Mouse (Mus musculus) cerebellum, adult (tissue): ENCODE results near the gene Gm12887.

Source experiments
- ATAC-seq: cut with Nextera tagmentation; 2 replicates; pipeline ENCODE4 v1.9.2; 2017; ENCODE audit warnings: mild to moderate bottlenecking, moderate library complexity, mixed read lengths; ENCODE audit not compliant: insufficient number of reproducible peaks, low FRiP score, low TSS enrichment

Gm12887 gene

GRCm38 (mm10) chr4:121622003-121622402 is at the start of gene Gm12887:
TSS of gene Gm12887 (minus strand) at chr4:121622103.
- no peak for ATAC-seq

GRCm38 (mm10) chr4:121657040-121657439 is 35.1 kb upstream of the Gm12887 start:
- ATAC-seq = no peak
